Mouse (Mus musculus) kidney, postnatal 36 days (tissue): ENCODE measurements around the gene Gabpa.

ENCODE experiments used
- DNase-seq, 2 experiments: peaks; one replicate each; pipeline ENCODE4 v3.0.0; 2021 to 2022; ENCODE audit warnings: mixed read lengths in 2 of 2

The Gabpa gene

GRCm38 (mm10) chr16:84873805-84874204 is 39.1 kb downstream of the Gabpa start:
- DNase-seq = no peak

- peak in 1 of 2 experiments; percentile 8 for DNase-seq
Observed at GRCm38 (mm10) chr16:84875012-84875717, 40.4 kb downstream of the Gabpa start.

GRCm38 (mm10) chr16:84875718-84876035 is 41.0 kb downstream of the Gabpa start:
- no peak for DNase-seq

- no peak for DNase-seq
Observed at GRCm38 (mm10) chr16:84876082-84876481, 41.4 kb downstream of the Gabpa start.

- peak; percentile 55 to 87 for DNase-seq
Observed at GRCm38 (mm10) chr16:84879146-84879545, 44.4 kb downstream of the Gabpa start.

- DNase-seq = peak; percentile 4 to 9
Observed at GRCm38 (mm10) chr16:84881168-84881567, 46.4 kb downstream of the Gabpa start.

- DNase-seq = no peak
Observed at GRCm38 (mm10) chr16:84881754-84882321, 47.1 kb downstream of the Gabpa start.

- no peak for DNase-seq
Observed at GRCm38 (mm10) chr16:84884572-84884971, 49.8 kb downstream of the Gabpa start.

- DNase-seq = no peak
Observed at GRCm38 (mm10) chr16:84902995-84903394, 68.3 kb downstream of the Gabpa start.

- DNase-seq = no peak
Observed at GRCm38 (mm10) chr16:84911477-84912165, 76.9 kb downstream of the Gabpa start.
